Comparison of ENCODE assay signal across 8 mouse cellular contexts in genomic region chr12:32207948-32208891, GRCm38 (mm10). TPM values are rescaled to one million over a fixed set of nuclear protein-coding genes. Genes with fewer than 3 reads are reported as not detected.
DNase-seq lines count a peak whose midpoint lies in the region; ATAC-seq and TF ChIP-seq lines count a peak whose summit lies in the region.

Gene Pik3cg, minus strand, starts transcription at chr12:32208659.

- H3K4me3 ChIP-seq in forebrain, embryonic 13.5 days: no peak within 1 kb of the TSS
- H3K4me3 ChIP-seq in forebrain, embryonic 11.5 days (ENCODE audit: low read depth, low read length): no peak within 1 kb of the TSS
- H3K4me3 ChIP-seq in MEL (ENCODE audit: control insufficient read depth in 1 of 2, insufficient read depth in 1 of 2, low read depth in 2 of 2, low read length in 2 of 2): peak within 1 kb of the TSS; percentile 75 to 81
- peak within 1 kb of the TSS; percentile 29 to 31 for H3K4me3 ChIP-seq in heart, embryonic 14.5 days (ENCODE audit: control insufficient read depth in 1 of 2, insufficient read depth in 1 of 2, low read depth in 1 of 2, low read length in 2 of 2)
- H3K4me3 ChIP-seq in liver, embryonic 13.5 days (replicated peaks): peak within 1 kb of the TSS; percentile 64
- peak within 1 kb of the TSS; percentile 62 for H3K4me3 ChIP-seq in spleen, adult 2 months (ENCODE audit: extremely low read depth, insufficient read depth, insufficient read length)

- TF ChIP-seq EP300 in MEL (IDR thresholded peaks at IDR 0.05; ENCODE audit: low read depth in 1 of 2, low read length in 2 of 2): peak; percentile 64 to 67; a peak in 3 of 4 replicates

- no peak for ATAC-seq in forebrain, embryonic 13.5 days
- ATAC-seq in forebrain, embryonic 11.5 days (replicated peaks; ENCODE audit: low FRiP score): no peak
- ATAC-seq in heart, embryonic 14.5 days (ENCODE audit: insufficient number of reproducible peaks, insufficient read depth, low FRiP score, low read depth): no peak
- peak; percentile 74 for ATAC-seq in liver, embryonic 13.5 days (ENCODE audit: low read depth)

- H3K4me2 ChIP-seq in forebrain, embryonic 13.5 days: peak within 1 kb of the TSS; percentile 28; the same call in 1 of the 2 replicates
- H3K4me2 ChIP-seq in forebrain, embryonic 11.5 days (ENCODE audit: low read depth, low read length, severe bottlenecking): no peak within 1 kb of the TSS
- H3K4me2 ChIP-seq in heart, embryonic 14.5 days (ENCODE audit: low read length): peak within 1 kb of the TSS; percentile 48
- H3K4me2 ChIP-seq in liver, embryonic 13.5 days: peak within 1 kb of the TSS; percentile 72

- no peak within 1 kb of the TSS for H3K9ac ChIP-seq in forebrain, embryonic 13.5 days
- H3K9ac ChIP-seq in forebrain, embryonic 11.5 days (ENCODE audit: low read length): no peak within 1 kb of the TSS
- H3K9ac ChIP-seq in MEL (ENCODE audit: control insufficient read depth, low read depth, low read length, poor library complexity, severe bottlenecking): peak within 1 kb of the TSS; percentile 77
- H3K9ac ChIP-seq in heart, embryonic 14.5 days (ENCODE audit: low read length): peak within 1 kb of the TSS; percentile 21; the same call in 1 of the 2 replicates
- H3K9ac ChIP-seq in liver, embryonic 13.5 days: peak within 1 kb of the TSS; percentile 70

- no peaks in the 10 kb centered on the region; the same call in 1 of the 2 replicates for H3K79me2 ChIP-seq in MEL (ENCODE audit: control insufficient read depth, insufficient read depth, low read length, poor library complexity)

- no peak for DNase-seq in forebrain, embryonic 11.5 days (ENCODE audit: low spot score)
- DNase-seq in MEL (ENCODE audit: low read depth, low spot score): peak; percentile 89
- DNase-seq in liver, embryonic 13.5 days: peak; percentile 29
- peak; percentile 27 to 63 for DNase-seq in spleen, adult 2 months (ENCODE audit: low read depth in 1 of 2, low spot score in 2 of 2)
- no peak for DNase-seq in cerebellum, adult 11 months
- no peak for DNase-seq in cerebellum, adult 11-12 months

- TF ChIP-seq POLR2A in MEL (IDR thresholded peaks at IDR 0.05; ENCODE audit: control insufficient read depth in 1 of 2, insufficient read depth in 1 of 2, low read depth in 1 of 2, low read length in 2 of 2, poor library complexity in 1 of 2): peak in 1 of 2 experiments; percentile 57; a peak in 1 of 4 replicates
- TF ChIP-seq POLR2A in spleen, adult 2 months (IDR thresholded peaks at IDR 0.05; ENCODE audit: low read depth, low read length): no peak

- WGBS in forebrain, embryonic 13.5 days: 66% methylated on average over 22 of the region's 22 CpGs
- 72% methylated on average over 22 of the region's 22 CpGs for WGBS in forebrain, embryonic 11.5 days
- 52% methylated on average over 22 of the region's 22 CpGs for WGBS in heart, embryonic 14.5 days
- WGBS in liver, embryonic 13.5 days (ENCODE audit: insufficient replicate concordance): 4% methylated on average over 22 of the region's 22 CpGs
- 2% methylated on average over 22 of the region's 22 CpGs for WGBS in spleen, adult 2 months

- H3K27me3 ChIP-seq in forebrain, embryonic 13.5 days: no peaks in the 10 kb centered on the region
- H3K27me3 ChIP-seq in forebrain, embryonic 11.5 days (ENCODE audit: control insufficient read depth, insufficient read depth, low read length): no peaks in the 10 kb centered on the region
- no peaks in the 10 kb centered on the region for H3K27me3 ChIP-seq in MEL (ENCODE audit: control insufficient read depth in 1 of 2, insufficient read depth in 2 of 2, low read length in 2 of 2)
- H3K27me3 ChIP-seq in heart, embryonic 14.5 days (ENCODE audit: control insufficient read depth, insufficient read depth, low read length): no peaks in the 10 kb centered on the region
- no peaks in the 10 kb centered on the region for H3K27me3 ChIP-seq in liver, embryonic 13.5 days
- H3K27me3 ChIP-seq in spleen, adult 2 months (ENCODE audit: control insufficient read depth, insufficient read depth, low read length): no peaks in the 10 kb centered on the region

- no peaks in the 10 kb centered on the region for H3K9me3 ChIP-seq in forebrain, embryonic 13.5 days (replicated peaks)
- no peaks in the 10 kb centered on the region for H3K9me3 ChIP-seq in forebrain, embryonic 11.5 days (ENCODE audit: control insufficient read depth, low read length)
- no peaks in the 10 kb centered on the region for H3K9me3 ChIP-seq in MEL (replicated peaks; ENCODE audit: insufficient read depth, low read length)
- H3K9me3 ChIP-seq in heart, embryonic 14.5 days (ENCODE audit: control insufficient read depth, low read length): no peaks in the 10 kb centered on the region
- H3K9me3 ChIP-seq in liver, embryonic 13.5 days (replicated peaks): no peaks in the 10 kb centered on the region

- H3K27ac ChIP-seq in forebrain, embryonic 13.5 days: no peak within 1 kb of the TSS
- no peak within 1 kb of the TSS for H3K27ac ChIP-seq in forebrain, embryonic 11.5 days (ENCODE audit: low read depth, low read length)
- H3K27ac ChIP-seq in MEL (ENCODE audit: control insufficient read depth, low read depth, low read length): peak within 1 kb of the TSS; percentile 80
- H3K27ac ChIP-seq in heart, embryonic 14.5 days (replicated peaks in 1 of 2; ENCODE audit: control insufficient read depth in 1 of 2, insufficient read depth in 1 of 2, low read depth in 2 of 2, low read length in 2 of 2): peak within 1 kb of the TSS; percentile 28 to 31; a peak in 1 of 4 replicates
- peak within 1 kb of the TSS; percentile 69 for H3K27ac ChIP-seq in liver, embryonic 13.5 days
- H3K27ac ChIP-seq in spleen, adult 2 months (ENCODE audit: insufficient read depth, low read length): peak within 1 kb of the TSS; percentile 82

- H3K4me1 ChIP-seq in forebrain, embryonic 13.5 days: peaks cover 16% of the 10 kb centered on the region
- H3K4me1 ChIP-seq in forebrain, embryonic 11.5 days (replicated peaks; ENCODE audit: control insufficient read depth, insufficient read depth, low read length): no peaks in the 10 kb centered on the region
- H3K4me1 ChIP-seq in MEL (ENCODE audit: control insufficient read depth in 1 of 2, insufficient read depth in 2 of 2, low read length in 2 of 2): peaks cover 5 to 8% of the 10 kb centered on the region in 2 experiments
- peaks cover 0 to 6% of the 10 kb centered on the region in 2 experiments; a peak in 2 of 4 replicates for H3K4me1 ChIP-seq in heart, embryonic 14.5 days (ENCODE audit: control insufficient read depth in 2 of 2, insufficient read depth in 2 of 2, low read length in 2 of 2)
- peaks cover 28% of the 10 kb centered on the region for H3K4me1 ChIP-seq in liver, embryonic 13.5 days (replicated peaks)
- H3K4me1 ChIP-seq in spleen, adult 2 months (ENCODE audit: control insufficient read depth, insufficient read depth, insufficient read length): peaks cover 27% of the 10 kb centered on the region

- TF ChIP-seq RAD21 in MEL (IDR thresholded peaks at IDR 0.05; ENCODE audit: low read depth, low read length): no peak

- no peaks in the 10 kb centered on the region for H3K36me3 ChIP-seq in forebrain, embryonic 13.5 days (ENCODE audit: poor library complexity, severe bottlenecking)
- H3K36me3 ChIP-seq in forebrain, embryonic 11.5 days (ENCODE audit: control insufficient read depth, insufficient read depth, low read length): no peaks in the 10 kb centered on the region
- peaks cover 0 to 4% of the 10 kb centered on the region in 2 experiments; a peak in 2 of 4 replicates for H3K36me3 ChIP-seq in MEL (ENCODE audit: control insufficient read depth in 1 of 2, insufficient read depth in 2 of 2, low read length in 2 of 2)
- H3K36me3 ChIP-seq in heart, embryonic 14.5 days (ENCODE audit: control insufficient read depth, insufficient read depth, low read length): no peaks in the 10 kb centered on the region
- H3K36me3 ChIP-seq in liver, embryonic 13.5 days: peaks cover 12% of the 10 kb centered on the region
- H3K36me3 ChIP-seq in spleen, adult 2 months (ENCODE audit: control insufficient read depth, insufficient read depth, low read length): peaks cover 12% of the 10 kb centered on the region

- no peak for TF ChIP-seq CTCF in MEL (IDR thresholded peaks at IDR 0.05 in 2 of 3, conservative IDR thresholded peaks at IDR 0.05 in 1 of 3; ENCODE audit: control insufficient read depth in 1 of 3, insufficient read depth in 1 of 3, low read depth in 2 of 3, low read length in 3 of 3, poor library complexity in 1 of 3, severe bottlenecking in 1 of 3)
- TF ChIP-seq CTCF in spleen, adult 2 months (IDR thresholded peaks at IDR 0.05; ENCODE audit: extremely low read depth, insufficient read depth, insufficient read length, insufficient replicate concordance): no peak

TF ChIP-seq in MEL, 35 proteins besides CTCF, POLR2A, EP300 and RAD21 (continues in another document):
- TF ChIP-seq UBTF (IDR thresholded peaks at IDR 0.05; ENCODE audit: borderline replicate concordance, insufficient read depth, low read depth, low read length): no peak
- no peak for TF ChIP-seq MAFK (IDR thresholded peaks at IDR 0.05; ENCODE audit: borderline replicate concordance, low read depth, low read length)
- TF ChIP-seq ZC3H11A (IDR thresholded peaks at IDR 0.05; ENCODE audit: low read depth, low read length): no peak
- no peak for TF ChIP-seq USF1 (IDR thresholded peaks at IDR 0.05; ENCODE audit: low read depth, low read length)
- TF ChIP-seq RCOR1 (IDR thresholded peaks at IDR 0.05; ENCODE audit: low read depth, low read length): peak; percentile 39
- peak; percentile 19; the same call in 1 of the 2 replicates for TF ChIP-seq SMC3 (IDR thresholded peaks at IDR 0.05; ENCODE audit: low read depth, low read length)
- no peak for TF ChIP-seq ZKSCAN1 (IDR thresholded peaks at IDR 0.05; ENCODE audit: low read depth, low read length)
- no peak; the same call in none of the 2 replicates for TF ChIP-seq MAX (IDR thresholded peaks at IDR 0.05; ENCODE audit: low read length)
- 0 out of 2 replicates have a peak, but pooled peaks have one; percentile 16 for TF ChIP-seq BHLHE40 (IDR thresholded peaks at IDR 0.05; ENCODE audit: borderline replicate concordance, low read depth, low read length)
- no peak for TF ChIP-seq GATA1 (IDR thresholded peaks at IDR 0.05; ENCODE audit: low read depth, low read length)
- no peak for TF ChIP-seq TAL1 (IDR thresholded peaks at IDR 0.05; ENCODE audit: low read length)
- TF ChIP-seq E2F4 (IDR thresholded peaks at IDR 0.05; ENCODE audit: borderline replicate concordance, low read depth, low read length): no peak

RNA-seq across cellular contexts. Expression of gene Pik3cg, which starts in this region (rescaled TPM):
- 0.60 and 0.61 TPM in 2 replicates for polyA plus RNA-seq in forebrain, embryonic 13.5 days (2015; fragmentation: Nextera tagmentation; extraction: Ambion mirVana)
- 1.3 and 1.4 TPM in 2 replicates for polyA plus RNA-seq in forebrain, embryonic 11.5 days (2014; fragmentation: Nextera tagmentation; extraction: Ambion mirVana)
- total RNA-seq in MEL (2012; rRNA removed): 4.9 and 6.4 TPM in 2 replicates
- polyA plus RNA-seq in MEL (2012; ENCODE audit: insufficient read depth in 1 of 2, insufficient read length in 2 of 2, low read depth in 1 of 2, low replicate concordance in 2 of 2, missing spikeins in 1 of 2): 1 to 10 TPM in 1 of 2 experiments, not detected in 1; 8.5 TPM
- polyA plus RNA-seq in heart, embryonic 14.5 days (2014; fragmentation: Nextera tagmentation; extraction: Ambion mirVana): 1.9 and 2.2 TPM in 2 replicates
- 3.2 and 3.7 TPM in 2 replicates for polyA plus RNA-seq in liver, embryonic 13.5 days (2015; fragmentation: Nextera tagmentation; extraction: Ambion mirVana)
- polyA plus RNA-seq in spleen, adult 2 months (2012; rRNA removed): 14.3 and 19.5 TPM in 2 replicates

Comparison
In these comparisons a context has a peak if more than half of its experiments do, and no peak if none do; other contexts are left out.
1. H3K27ac ChIP-seq: peak in MEL (single experiment), heart, embryonic 14.5 days (2 of 2), liver, embryonic 13.5 days (single experiment) and spleen, adult 2 months (single experiment); none in forebrain, embryonic 13.5 days (single experiment) and forebrain, embryonic 11.5 days (single experiment).
2. H3K4me3 ChIP-seq: peak in MEL (2 of 2), heart, embryonic 14.5 days (2 of 2), liver, embryonic 13.5 days (single experiment) and spleen, adult 2 months (single experiment); none in forebrain, embryonic 13.5 days (single experiment) and forebrain, embryonic 11.5 days (single experiment).
3. H3K9ac ChIP-seq: peak in MEL (single experiment), heart, embryonic 14.5 days (single experiment) and liver, embryonic 13.5 days (single experiment); none in forebrain, embryonic 13.5 days (single experiment) and forebrain, embryonic 11.5 days (single experiment).
4. DNase-seq: peak in MEL (single experiment), liver, embryonic 13.5 days (single experiment) and spleen, adult 2 months (2 of 2); none in forebrain, embryonic 11.5 days (single experiment), cerebellum, adult 11 months (single experiment) and cerebellum, adult 11-12 months (single experiment).